Mouse (Mus musculus): Measurements from ENCODE around the gene Acacb.

GRCm38 (mm10) chr5:114155168-114155933, 9.0 kb downstream of the Acacb start:
- TF ChIP-seq CTCF (IDR thresholded peaks at IDR 0.05; ENCODE audit: low read depth): no peak
- TF ChIP-seq EP300 (optimal IDR thresholded peaks at IDR 0.05): no peak
